ENCODE assay signal across 9 mouse cellular contexts in the genomic region with DNA sequence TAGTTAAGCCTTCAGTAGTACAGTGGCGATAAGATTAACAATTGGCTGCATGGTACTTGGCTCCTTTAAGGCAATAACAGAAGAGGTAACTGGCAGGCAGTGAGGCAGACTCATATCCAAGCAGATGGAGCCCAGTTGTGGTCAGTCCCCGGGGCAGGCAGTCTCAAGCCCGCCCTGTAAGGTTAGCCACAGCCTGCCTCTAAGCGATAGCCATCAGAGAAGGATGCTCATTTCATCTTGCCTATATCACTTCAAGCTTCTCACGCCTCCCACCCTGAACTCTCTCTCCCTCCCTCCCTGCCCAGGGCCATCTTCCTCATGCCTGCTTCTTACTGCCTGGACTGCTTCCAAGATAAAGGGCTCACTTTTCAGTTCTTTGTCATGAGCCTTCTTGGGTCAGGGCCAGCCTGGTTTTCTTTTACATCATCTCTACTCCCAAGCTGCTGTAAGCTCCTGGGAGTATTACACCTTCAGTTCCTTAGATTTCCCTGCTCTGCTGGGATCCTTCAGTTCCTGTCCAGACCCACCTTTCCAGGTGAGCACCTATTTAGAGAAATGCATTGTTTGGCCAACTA. TPM values are rescaled to one million over a fixed set of nuclear protein-coding genes. Genes with fewer than 3 reads are reported as not detected.
A peak's percentile ranks its signal among the peaks of the same experiment; 100 is the strongest.
DNase-seq lines count a peak whose midpoint lies in the region; ATAC-seq lines count a peak whose summit lies in the region.
"Had no signal": no experiment of that assay in that cellular context is flagged by ENCODE, and none has a peak within 500 bp of the region (broad histone marks: within the 10 kb centered on the region; RNA-seq: fewer than 3 reads in every experiment).

No protein-coding gene starts in this region.

- no peak for DNase-seq in midbrain, embryonic 11.5 days (ENCODE audit: low spot score, missing footprints)
- peak; percentile 51 for DNase-seq in fat pad, adult 2 months (ENCODE audit: extremely low read depth, low read depth, low spot score)
- DNase-seq in right cerebral cortex, postnatal 10 days (ENCODE audit: low spot score in 2 of 2): no peak
- no peak for DNase-seq in urinary bladder, adult 18-20 months (ENCODE audit: low spot score in 2 of 2)

- H3K27me3 ChIP-seq in heart, embryonic 13.5 days (replicated peaks): no peaks in the 10 kb centered on the region
- no peaks in the 10 kb centered on the region for H3K27me3 ChIP-seq in heart, embryonic 11.5 days (ENCODE audit: control insufficient read depth, insufficient read depth, low read length)
- H3K27me3 ChIP-seq in midbrain, embryonic 13.5 days: no peaks in the 10 kb centered on the region
- no peaks in the 10 kb centered on the region for H3K27me3 ChIP-seq in midbrain, embryonic 11.5 days (ENCODE audit: control insufficient read depth, insufficient read depth, low read length)
- no peaks in the 10 kb centered on the region for H3K27me3 ChIP-seq in neural tube, embryonic 13.5 days

- no peak overlapping the region for H3K4me2 ChIP-seq in heart, embryonic 13.5 days
- no peak overlapping the region for H3K4me2 ChIP-seq in heart, embryonic 11.5 days
- peak overlapping the region; percentile 81 for H3K4me2 ChIP-seq in midbrain, embryonic 13.5 days (replicated peaks)
- H3K4me2 ChIP-seq in midbrain, embryonic 11.5 days: no peak overlapping the region
- H3K4me2 ChIP-seq in neural tube, embryonic 13.5 days: peak overlapping the region; percentile 7; the same call in 1 of the 2 replicates

- no peak overlapping the region for H3K4me3 ChIP-seq in heart, embryonic 13.5 days
- no peak overlapping the region for H3K4me3 ChIP-seq in heart, embryonic 11.5 days (ENCODE audit: low read depth, low read length)
- H3K4me3 ChIP-seq in midbrain, embryonic 13.5 days (replicated peaks): no peak overlapping the region
- H3K4me3 ChIP-seq in midbrain, embryonic 11.5 days (ENCODE audit: low read depth, low read length): no peak overlapping the region
- no peak overlapping the region for H3K4me3 ChIP-seq in neural tube, embryonic 13.5 days
- H3K4me3 ChIP-seq: heart, embryonic 10.5 days had no signal

- H3K4me1 ChIP-seq in heart, embryonic 13.5 days: peaks cover 52% of the 10 kb centered on the region
- peaks cover 20% of the 10 kb centered on the region for H3K4me1 ChIP-seq in heart, embryonic 11.5 days (ENCODE audit: control insufficient read depth, insufficient read depth, low read length)
- peaks cover 52% of the 10 kb centered on the region for H3K4me1 ChIP-seq in midbrain, embryonic 13.5 days (replicated peaks)
- H3K4me1 ChIP-seq in midbrain, embryonic 11.5 days (ENCODE audit: control insufficient read depth, insufficient read depth, low read length): peaks cover 17% of the 10 kb centered on the region
- H3K4me1 ChIP-seq in neural tube, embryonic 13.5 days (replicated peaks): peaks cover 49% of the 10 kb centered on the region

- peak overlapping the region; percentile 24; the same call in 1 of the 2 replicates for H3K27ac ChIP-seq in heart, embryonic 13.5 days (replicated peaks)
- H3K27ac ChIP-seq in heart, embryonic 11.5 days (ENCODE audit: low read depth, low read length): no peak overlapping the region
- no peak overlapping the region for H3K27ac ChIP-seq in midbrain, embryonic 13.5 days
- no peak overlapping the region for H3K27ac ChIP-seq in midbrain, embryonic 11.5 days (ENCODE audit: low read depth, low read length)
- no peak overlapping the region for H3K27ac ChIP-seq in neural tube, embryonic 13.5 days (replicated peaks)
- H3K27ac ChIP-seq: heart, embryonic 10.5 days had no signal

- no peaks in the 10 kb centered on the region for H3K9me3 ChIP-seq in heart, embryonic 13.5 days
- H3K9me3 ChIP-seq in heart, embryonic 11.5 days (replicated peaks; ENCODE audit: control insufficient read depth, low read length): no peaks in the 10 kb centered on the region
- no peaks in the 10 kb centered on the region for H3K9me3 ChIP-seq in midbrain, embryonic 13.5 days
- H3K9me3 ChIP-seq in midbrain, embryonic 11.5 days (ENCODE audit: control insufficient read depth, low read length): no peaks in the 10 kb centered on the region
- H3K9me3 ChIP-seq in neural tube, embryonic 13.5 days: no peaks in the 10 kb centered on the region
- H3K9me3 ChIP-seq: heart, embryonic 10.5 days had no signal

- peaks cover 36% of the 10 kb centered on the region for H3K36me3 ChIP-seq in heart, embryonic 13.5 days
- H3K36me3 ChIP-seq in heart, embryonic 11.5 days (ENCODE audit: control insufficient read depth, insufficient read depth, low read length): peaks cover 12% of the 10 kb centered on the region
- H3K36me3 ChIP-seq in midbrain, embryonic 13.5 days: peaks cover 28% of the 10 kb centered on the region
- H3K36me3 ChIP-seq in midbrain, embryonic 11.5 days (ENCODE audit: control insufficient read depth, insufficient read depth, low read length): peaks cover 10% of the 10 kb centered on the region
- H3K36me3 ChIP-seq in neural tube, embryonic 13.5 days: peaks cover 19% of the 10 kb centered on the region

- 58% methylated on average over 5 of the region's 5 CpGs for WGBS in heart, embryonic 13.5 days
- WGBS in heart, embryonic 11.5 days (ENCODE audit: insufficient replicate concordance): 71% methylated on average over 5 of the region's 5 CpGs
- WGBS in midbrain, embryonic 13.5 days: 78% methylated on average over 5 of the region's 5 CpGs
- WGBS in midbrain, embryonic 11.5 days: 81% methylated on average over 5 of the region's 5 CpGs
- 75% methylated on average over 5 of the region's 5 CpGs for WGBS in neural tube, embryonic 13.5 days

- no peak for ATAC-seq in heart, embryonic 13.5 days (ENCODE audit: extremely low read depth, insufficient number of reproducible peaks, low FRiP score, low TSS enrichment)
- no peak for ATAC-seq in heart, embryonic 11.5 days (replicated peaks; ENCODE audit: insufficient number of reproducible peaks, low FRiP score, low TSS enrichment)
- ATAC-seq in midbrain, embryonic 13.5 days: no peak
- no peak for ATAC-seq in midbrain, embryonic 11.5 days (ENCODE audit: low FRiP score)
- ATAC-seq in neural tube, embryonic 13.5 days (ENCODE audit: low read depth): no peak

- no peak overlapping the region for H3K9ac ChIP-seq in heart, embryonic 13.5 days
- no peak overlapping the region for H3K9ac ChIP-seq in heart, embryonic 11.5 days (ENCODE audit: low read depth, low read length)
- peak overlapping the region; percentile 19; the same call in 1 of the 2 replicates for H3K9ac ChIP-seq in midbrain, embryonic 13.5 days (replicated peaks)
- no peak overlapping the region for H3K9ac ChIP-seq in midbrain, embryonic 11.5 days (ENCODE audit: low read length)
- H3K9ac ChIP-seq in neural tube, embryonic 13.5 days: peak overlapping the region; percentile 39; the same call in 1 of the 2 replicates

RNA-seq across cellular contexts. Expression of a gene that starts 3.2 kb away (rescaled TPM):
- 0.22 and 0.36 TPM in 2 replicates for polyA plus RNA-seq in heart, embryonic 13.5 days (2015; fragmentation: Nextera tagmentation; extraction: Ambion mirVana)
- 0.20 and 0.23 TPM in 2 replicates for polyA plus RNA-seq in heart, embryonic 11.5 days (2014; fragmentation: Nextera tagmentation; extraction: Ambion mirVana)
- polyA plus RNA-seq in midbrain, embryonic 13.5 days (2015; fragmentation: Nextera tagmentation; extraction: Ambion mirVana): 0.47 and 0.55 TPM in 2 replicates
- 0.53 and 0.57 TPM in 2 replicates for polyA plus RNA-seq in midbrain, embryonic 11.5 days (2014; fragmentation: Nextera tagmentation; extraction: Ambion mirVana)
- 0.24 TPM in 1 of 2 replicates, not detected in the other for polyA plus RNA-seq in neural tube, embryonic 13.5 days (2015; fragmentation: Nextera tagmentation; extraction: Ambion mirVana)

RNA-seq across cellular contexts. Expression of a gene that starts 29.4 kb away (rescaled TPM):
- 64.9 and 65.3 TPM in 2 replicates for polyA plus RNA-seq in heart, embryonic 13.5 days (2015; fragmentation: Nextera tagmentation; extraction: Ambion mirVana)
- polyA plus RNA-seq in heart, embryonic 11.5 days (2014; fragmentation: Nextera tagmentation; extraction: Ambion mirVana): 88.2 and 92.3 TPM in 2 replicates
- 133 and 141 TPM in 2 replicates for polyA plus RNA-seq in midbrain, embryonic 13.5 days (2015; fragmentation: Nextera tagmentation; extraction: Ambion mirVana)
- 189 and 195 TPM in 2 replicates for polyA plus RNA-seq in midbrain, embryonic 11.5 days (2014; fragmentation: Nextera tagmentation; extraction: Ambion mirVana)
- polyA plus RNA-seq in neural tube, embryonic 13.5 days (2015; fragmentation: Nextera tagmentation; extraction: Ambion mirVana): 112 and 124 TPM in 2 replicates

Comparison
In these comparisons a context has a peak if more than half of its experiments do, and no peak if none do; other contexts are left out.
1. H3K4me2 ChIP-seq: peak in midbrain, embryonic 13.5 days (single experiment) and neural tube, embryonic 13.5 days (single experiment); none in heart, embryonic 13.5 days (single experiment), heart, embryonic 11.5 days (single experiment) and midbrain, embryonic 11.5 days (single experiment).
2. H3K9ac ChIP-seq: peak in midbrain, embryonic 13.5 days (single experiment) and neural tube, embryonic 13.5 days (single experiment); none in heart, embryonic 13.5 days (single experiment), heart, embryonic 11.5 days (single experiment) and midbrain, embryonic 11.5 days (single experiment).